ENCODE assay signal across 20 mouse cellular contexts in the genomic region with DNA sequence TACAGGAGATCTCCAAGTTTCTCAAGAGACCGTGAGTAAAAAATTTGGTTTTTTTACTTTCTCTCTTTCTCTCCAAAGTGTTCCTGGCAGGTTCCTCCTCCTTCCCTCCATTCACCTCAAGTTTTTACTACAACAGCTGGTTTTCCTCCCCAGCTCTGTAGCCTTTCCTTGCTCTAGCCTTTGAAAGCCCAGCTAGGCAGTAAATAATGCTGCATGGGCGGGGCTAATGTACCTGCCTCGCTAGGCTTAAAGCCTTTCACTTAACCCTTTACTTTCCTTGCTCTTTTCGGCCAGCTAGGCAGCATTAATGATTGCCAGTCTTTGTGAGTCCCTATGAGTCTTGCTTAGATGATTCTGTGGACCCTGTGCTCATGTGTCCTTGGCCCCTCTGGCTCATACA.
A peak's percentile ranks its signal among the peaks of the same experiment; 100 is the strongest.
DNase-seq lines count a peak whose midpoint lies in the region; ATAC-seq lines count a peak whose summit lies in the region.
"Had no signal": no experiment of that assay in that cellular context is flagged by ENCODE, and none has a peak within 500 bp of the region (broad histone marks: within the 10 kb centered on the region; RNA-seq: fewer than 3 reads in every experiment).

No protein-coding gene starts in this region.

- ATAC-seq in kidney, embryonic 16.5 days (ENCODE audit: low FRiP score, low TSS enrichment) = peak; percentile 84
- ATAC-seq in limb, embryonic 13.5 days (ENCODE audit: low FRiP score, low read depth) = peak; percentile 59; the same call in 1 of the 2 replicates
- no peak for ATAC-seq in erythroblast, adult 5-6 weeks (replicated peaks; ENCODE audit: low FRiP score, poor library complexity, severe bottlenecking)
- ATAC-seq: forebrain, embryonic 14.5 days; hindbrain, embryonic 16.5 days; liver, embryonic 12.5 days had no signal

- H3K4me2 ChIP-seq in kidney, embryonic 16.5 days (replicated peaks; ENCODE audit: low read depth, low read length) = no peak overlapping the region
- H3K4me2 ChIP-seq in limb, embryonic 13.5 days (replicated peaks) = no peak overlapping the region
- H3K4me2 ChIP-seq: heart, embryonic 11.5 days; liver, embryonic 12.5 days; midbrain, embryonic 11.5 days; neural tube, embryonic 15.5 days had no signal

- H3K4me1 ChIP-seq in kidney, embryonic 16.5 days (ENCODE audit: insufficient read depth, low read length) = no peaks in the 10 kb centered on the region
- H3K4me1 ChIP-seq in limb, embryonic 13.5 days = 0 out of 2 replicates have a peak, but pooled peaks cover 3% of the 10 kb centered on the region
- H3K4me1 ChIP-seq: liver, embryonic 12.5 days had no signal

- WGBS in kidney, embryonic 16.5 days = 20% methylated on average over 4 of the region's 4 CpGs
- WGBS in limb, embryonic 13.5 days = 21% methylated on average over 4 of the region's 4 CpGs

- H3K9ac ChIP-seq in kidney, embryonic 16.5 days (replicated peaks; ENCODE audit: low read length) = no peak overlapping the region
- H3K9ac ChIP-seq in limb, embryonic 13.5 days = no peak overlapping the region
- H3K9ac ChIP-seq: liver, embryonic 12.5 days; neural tube, embryonic 15.5 days had no signal

- no peaks in the 10 kb centered on the region for H3K27me3 ChIP-seq in kidney, embryonic 16.5 days (ENCODE audit: insufficient read depth, low read length)
- no peaks in the 10 kb centered on the region for H3K27me3 ChIP-seq in limb, embryonic 13.5 days
- H3K27me3 ChIP-seq: CH12.LX; liver, embryonic 12.5 days; neural tube, embryonic 15.5 days had no signal

- H3K36me3 ChIP-seq in kidney, embryonic 16.5 days (ENCODE audit: insufficient read depth, low read length) = no peaks in the 10 kb centered on the region
- no peaks in the 10 kb centered on the region for H3K36me3 ChIP-seq in limb, embryonic 13.5 days
- H3K36me3 ChIP-seq: liver, embryonic 12.5 days; neural tube, embryonic 15.5 days had no signal

- H3K4me3 ChIP-seq in kidney, embryonic 16.5 days (ENCODE audit: low read length) = no peak overlapping the region
- no peak overlapping the region for H3K4me3 ChIP-seq in limb, embryonic 13.5 days
- H3K4me3 ChIP-seq: liver, embryonic 12.5 days; neural tube, embryonic 15.5 days had no signal

- H3K9me3 ChIP-seq in kidney, embryonic 16.5 days (ENCODE audit: low read length) = no peaks in the 10 kb centered on the region
- no peaks in the 10 kb centered on the region for H3K9me3 ChIP-seq in limb, embryonic 13.5 days
- H3K9me3 ChIP-seq: liver, embryonic 12.5 days; neural tube, embryonic 15.5 days had no signal

- no peak overlapping the region for H3K27ac ChIP-seq in kidney, embryonic 16.5 days (ENCODE audit: low read length)
- no peak overlapping the region for H3K27ac ChIP-seq in limb, embryonic 13.5 days
- H3K27ac ChIP-seq: liver, embryonic 12.5 days; neural tube, embryonic 15.5 days had no signal

- no peak for DNase-seq in kidney, adult 11 months
- DNase-seq in ZHBTc4 (ENCODE audit: low read depth, low spot score) = peak; percentile 25
- DNase-seq in embryo, embryonic 11.5 days (ENCODE audit: low read depth, low spot score) = peak; percentile 51
- DNase-seq in heart, adult 11 months = no peak
- DNase-seq: B cell, adult 2 months; cerebellum, adult 9-11 months; kidney, adult 8-10 months; layer of hippocampus, postnatal 36 days; lung, adult 18-20 months; lung, postnatal 10 days had no signal

Comparison
In these comparisons a context has a peak if more than half of its experiments do, and no peak if none do; other contexts are left out.
1. DNase-seq: peak in ZHBTc4 (single experiment) and embryo, embryonic 11.5 days (single experiment); none in kidney, adult 11 months (single experiment) and heart, adult 11 months (single experiment).